Mouse (Mus musculus) cortical plate, adult 2 months (tissue): ENCODE results near the gene Ifi44. TPM values are rescaled to one million over a fixed set of nuclear protein-coding genes. Genes with fewer than 3 reads are reported as not detected.
A peak's percentile ranks its signal among the peaks of the same experiment; 100 is the strongest.

Experiments used
- H3K27ac ChIP-seq: fragments of 200-500 bp; 2 replicates; pipeline ENCODE4 v1.5.1; 2012; ENCODE audit warnings: low read length, control low read depth, inconsistent platforms; ENCODE audit not compliant: insufficient read depth
- H3K4me1 ChIP-seq: fragments of 200-500 bp; 2 replicates; pipeline ENCODE4 v1.6.1; 2011; ENCODE audit warnings: low read length; ENCODE audit not compliant: control insufficient read depth, insufficient read depth
- H3K4me3 ChIP-seq: fragments of 200-500 bp; 2 replicates; pipeline ENCODE4 v1.5.1; 2011; ENCODE audit warnings: mild to moderate bottlenecking, low read length, control low read depth; ENCODE audit not compliant: insufficient read depth
- CTCF ChIP-seq: fragments of 200-500 bp; IDR thresholded peaks from 2 replicates; pipeline ENCODE4 v1.5.1; 2011; ENCODE audit warnings: mild to moderate bottlenecking, control low read depth, low read length; ENCODE audit not compliant: insufficient read depth; ENCODE audit errors: extremely low read depth
- POLR2A ChIP-seq: fragments of 200-500 bp; IDR thresholded peaks from 2 replicates; pipeline ENCODE4 v1.6.1; 2011; ENCODE audit warnings: mild to moderate bottlenecking, low read length, control low read depth; ENCODE audit not compliant: insufficient read depth; ENCODE audit errors: extremely low read depth
- polyA plus RNA-seq: library from polyadenylated mRNA; depleted of rRNA; stranded (reverse); fragments of >200 nt; gene quantifications from 2 replicates; pipeline ENCODE4 v1.2.3, GENCODE M21; 2012; rRNA removed

Gene Ifi44
- 1.3 and 1.4 TPM in 2 replicates for polyA plus RNA-seq

DNA sequence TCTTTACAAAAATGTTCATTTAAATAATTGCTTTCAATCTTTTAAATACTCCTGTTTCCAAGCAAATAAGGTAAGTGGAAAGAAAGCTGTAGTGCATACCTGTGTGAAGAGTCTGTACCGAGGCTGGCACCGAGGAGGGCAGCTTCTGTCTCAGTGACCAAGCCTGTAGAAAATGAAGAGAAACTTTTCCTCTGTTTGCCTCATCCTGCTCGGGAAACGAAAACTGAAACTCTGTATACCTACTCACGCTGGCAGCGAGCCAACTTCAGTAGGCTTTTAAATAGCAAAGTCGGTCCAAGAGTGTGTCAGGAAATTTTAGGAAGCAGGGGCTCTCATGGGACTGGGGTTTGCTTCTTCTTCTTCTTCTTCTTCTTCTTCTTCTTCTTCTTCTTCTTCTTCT lies at the start of gene Ifi44:
Ifi44 (minus strand) TSS at position 224 of the 400 bp plus-strand sequence.
- H3K4me1 ChIP-seq, result no peaks in the 10 kb centered on the region
- no peak within 1 kb of the TSS; the same call in 1 of the 2 replicates for H3K4me3 ChIP-seq
- H3K27ac ChIP-seq, result no peak within 1 kb of the TSS
- TF ChIP-seq POLR2A (no peak), CTCF (no peak)

DNA sequence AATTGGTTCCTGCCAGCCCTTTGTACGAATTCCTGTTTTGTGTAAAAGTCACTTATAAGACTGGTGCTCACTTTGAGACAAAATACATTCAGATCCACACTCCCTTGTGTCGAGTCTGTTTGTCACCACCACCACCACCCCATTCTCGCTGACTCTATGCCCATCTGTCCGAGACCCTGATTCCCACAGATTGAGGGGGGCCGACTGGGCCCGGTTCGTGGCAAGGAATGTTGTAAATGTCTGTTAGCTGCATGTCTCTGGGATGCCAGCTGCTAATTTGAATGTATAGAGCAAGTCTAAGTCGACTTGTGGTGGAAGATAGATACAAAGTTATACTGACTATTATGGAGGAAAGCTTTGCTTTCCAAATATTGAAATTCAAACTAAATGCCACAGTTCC lies 38.9 kb upstream of the Ifi44 start:
- Histone ChIP-seq H3K4me3 (no peak overlapping the region), H3K4me1 (no peaks in the 10 kb centered on the region), H3K27ac (no peak overlapping the region)
- TF ChIP-seq CTCF, result no peak
- no peak for TF ChIP-seq POLR2A

DNA sequence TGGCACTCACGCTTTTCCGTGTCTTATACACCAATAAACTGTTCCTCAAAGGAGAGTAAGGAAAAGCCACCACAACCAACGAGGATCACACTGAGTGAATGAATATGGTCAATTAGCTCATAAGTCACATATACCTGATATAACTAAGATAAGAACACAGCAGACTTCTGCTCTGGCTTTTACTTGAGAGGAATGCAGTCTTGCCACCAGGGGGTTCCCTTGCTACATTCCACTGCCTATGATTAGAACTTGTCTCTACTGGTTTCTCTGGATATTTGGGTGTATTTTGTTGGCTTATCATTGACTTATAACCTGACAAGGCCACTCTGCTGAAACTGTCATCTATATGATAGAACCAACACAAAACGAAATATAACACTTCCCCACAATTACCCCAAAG lies 25.3 kb upstream of the Ifi44 start:
- H3K4me3 ChIP-seq, result no peak overlapping the region
- H3K27ac ChIP-seq, result no peak overlapping the region
- no peak for TF ChIP-seq POLR2A
- TF ChIP-seq CTCF, result peak; percentile 59
- H3K4me1 ChIP-seq, result no peaks in the 10 kb centered on the region

DNA sequence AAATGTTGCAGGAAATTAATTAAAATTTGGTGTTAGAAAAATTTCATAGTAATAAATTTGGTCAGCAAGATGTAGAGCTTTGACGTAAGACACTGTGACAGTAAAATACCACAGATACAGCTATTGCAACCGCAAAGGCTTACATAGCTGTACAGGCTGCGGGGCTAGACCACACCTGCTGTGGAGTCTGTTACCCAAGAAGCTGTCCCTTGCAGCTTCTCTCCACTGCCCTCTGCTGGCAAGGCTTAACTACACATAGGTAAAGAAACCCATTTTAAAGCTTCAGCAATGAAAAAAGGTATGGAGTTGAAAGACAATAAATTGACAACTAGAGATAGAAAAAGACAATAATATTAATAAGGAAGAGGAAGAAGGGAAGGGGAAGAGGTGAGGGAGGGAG lies 21.3 kb upstream of the Ifi44 start:
- Histone ChIP-seq H3K27ac (no peak overlapping the region), H3K4me1 (no peaks in the 10 kb centered on the region), H3K4me3 (no peak overlapping the region)
- TF ChIP-seq CTCF (peak; percentile 71), POLR2A (no peak)

DNA sequence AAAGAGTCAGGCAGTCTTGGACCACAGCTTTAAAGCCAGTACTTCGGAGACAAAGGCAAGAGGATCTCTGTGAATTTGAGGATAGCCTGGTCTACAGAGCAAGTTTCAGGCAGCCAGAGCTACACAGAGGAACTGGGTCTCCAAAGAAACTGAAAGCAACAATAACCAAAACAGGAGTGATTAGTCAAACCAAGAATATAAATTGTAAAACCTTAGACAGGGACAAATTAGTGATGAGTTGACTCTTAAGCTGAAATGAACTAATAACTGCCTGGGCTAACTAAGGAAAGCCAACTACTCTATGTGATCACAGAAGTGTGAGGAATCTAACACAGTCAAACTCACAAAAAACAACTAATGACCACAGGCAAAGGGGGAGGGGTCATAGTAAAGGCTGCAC lies 1.2 kb downstream of the Ifi44 start:
- Histone ChIP-seq H3K4me1 (no peaks in the 10 kb centered on the region), H3K27ac (no peak overlapping the region), H3K4me3 (no peak overlapping the region)
- no peak for TF ChIP-seq POLR2A
- no peak for TF ChIP-seq CTCF

DNA sequence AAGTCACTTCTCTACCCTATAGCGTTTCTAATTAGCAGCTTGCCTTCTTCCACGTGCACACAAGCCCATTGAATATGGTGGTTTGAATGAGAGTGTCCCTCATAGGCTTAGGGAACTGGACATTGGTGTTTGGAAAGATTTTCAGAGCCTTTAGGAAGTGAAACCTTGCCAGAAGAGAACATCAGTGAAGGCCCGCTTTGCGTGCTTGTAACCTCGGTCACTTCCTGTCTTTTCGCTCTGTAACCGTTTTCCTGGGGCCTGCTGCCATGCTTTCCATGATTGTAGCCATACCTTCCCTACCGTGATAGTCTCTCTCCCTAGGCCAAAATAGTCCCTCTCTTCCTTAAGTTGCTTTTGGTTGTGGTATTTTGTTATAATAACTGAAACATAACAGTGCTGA lies 3.7 kb downstream of the Ifi44 start:
- H3K4me1 ChIP-seq, result no peaks in the 10 kb centered on the region
- TF ChIP-seq CTCF (no peak), POLR2A (no peak)
- H3K27ac ChIP-seq, result no peak overlapping the region
- no peak overlapping the region for H3K4me3 ChIP-seq

DNA sequence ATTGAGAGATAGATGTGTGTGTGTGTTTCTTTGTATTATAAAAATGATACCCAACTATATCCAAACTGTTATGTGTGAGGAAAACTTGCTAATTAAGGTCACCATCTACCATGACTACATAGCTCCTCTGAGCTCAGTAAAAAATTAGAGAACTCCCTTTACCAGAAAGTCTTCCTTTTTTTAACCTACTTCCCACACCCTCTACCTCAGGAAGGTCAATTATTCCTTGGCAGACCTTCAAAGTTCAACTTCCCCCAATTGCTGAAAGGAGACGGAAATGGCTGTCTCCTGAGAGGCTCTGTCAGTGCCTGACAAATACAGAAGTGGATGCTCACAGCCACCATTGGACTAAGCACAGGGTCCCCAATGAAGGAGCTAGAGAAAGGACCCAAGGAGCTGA lies 7.5 kb downstream of the Ifi44 start:
- Histone ChIP-seq H3K4me1 (no peaks in the 10 kb centered on the region), H3K4me3 (no peak overlapping the region)
- TF ChIP-seq CTCF (no peak), POLR2A (no peak)

DNA sequence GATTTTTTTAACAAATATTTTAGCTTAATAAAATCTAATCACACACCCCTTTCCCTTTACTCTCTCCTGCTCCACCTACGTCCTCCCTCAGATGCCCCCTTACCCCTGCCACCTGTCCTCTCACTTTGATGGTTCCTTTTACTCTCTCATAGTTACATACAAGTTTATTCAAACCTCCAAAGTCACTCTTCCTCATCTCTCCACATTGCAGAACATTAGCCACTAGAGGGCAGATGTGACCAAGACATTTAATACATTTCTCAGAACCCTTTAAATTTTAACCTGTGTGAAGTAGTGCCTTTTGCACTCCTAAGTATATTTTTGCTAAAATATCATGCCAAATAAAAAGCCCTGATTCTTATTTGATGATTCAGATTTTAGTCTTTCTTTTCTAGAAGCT lies 33.5 kb downstream of the Ifi44 start:
- TF ChIP-seq CTCF (0 out of 2 replicates have a peak, but pooled peaks have one; percentile 11), POLR2A (no peak)
- no peak overlapping the region for H3K27ac ChIP-seq
- H3K4me1 ChIP-seq, result no peaks in the 10 kb centered on the region
- no peak overlapping the region for H3K4me3 ChIP-seq

More for the DNA sequence above, 7.5 kb downstream of the Ifi44 start:
- no peak overlapping the region for H3K27ac ChIP-seq

DNA sequence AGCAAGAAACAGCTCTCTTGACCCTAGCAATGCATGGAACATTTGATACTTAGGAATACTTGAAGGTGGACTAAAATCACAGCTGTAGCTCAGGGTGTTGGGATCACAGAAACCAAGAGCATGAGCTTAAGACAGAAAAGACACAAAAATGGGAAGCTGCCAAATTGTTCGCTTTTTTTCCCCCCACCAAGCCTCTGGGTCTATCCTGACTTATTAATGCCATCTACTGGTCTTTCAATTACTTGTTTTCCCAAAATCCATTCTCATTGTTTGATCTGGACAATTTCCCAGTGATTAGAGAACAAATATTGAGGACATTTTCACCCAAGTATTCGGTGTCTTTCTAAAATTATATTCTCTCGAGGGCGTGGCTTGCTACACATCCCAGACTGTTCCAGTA lies 42.4 kb downstream of the Ifi44 start:
- H3K27ac ChIP-seq, result no peak overlapping the region
- H3K4me1 ChIP-seq, result no peaks in the 10 kb centered on the region
- no peak overlapping the region for H3K4me3 ChIP-seq
- TF ChIP-seq POLR2A (no peak), CTCF (no peak)

Other genes starting within 250 kb of the Ifi44 start
- not detected in 2 replicates for gene Ifi44l, start 12.9 kb upstream of the Ifi44 start, polyA plus RNA-seq
- gene Ptgfr, start 87.7 kb upstream of the Ifi44 start, polyA plus RNA-seq, result 0.51 and 0.69 TPM in 2 replicates